27 mouse cellular contexts compared by ENCODE assay signal in genomic region chr11:69230420-69230819, GRCm38 (mm10). TPM values are rescaled to one million over a fixed set of nuclear protein-coding genes. Genes with fewer than 3 reads are reported as not detected.
A peak's percentile ranks its signal among the peaks of the same experiment; 100 is the strongest.
DNase-seq lines count a peak whose midpoint lies in the region; ATAC-seq and TF ChIP-seq lines count a peak whose summit lies in the region.
"Had no signal": no experiment of that assay in that cellular context is flagged by ENCODE, and none has a peak within 500 bp of the region (broad histone marks: within the 10 kb centered on the region; RNA-seq: fewer than 3 reads in every experiment).

No protein-coding gene starts in this region.

- TF ChIP-seq RAD21 in CH12.LX (IDR thresholded peaks at IDR 0.05; ENCODE audit: low read depth, low read length) = peak; percentile 37

- no peak for TF ChIP-seq POLR2A in CH12.LX (IDR thresholded peaks at IDR 0.05; ENCODE audit: low read depth, low read length)

- no peaks in the 10 kb centered on the region for H3K9me3 ChIP-seq in heart, postnatal 0 days (replicated peaks; ENCODE audit: control insufficient read depth, low read length)
- H3K9me3 ChIP-seq in liver, embryonic 14.5 days (ENCODE audit: control insufficient read depth, low read length) = no peaks in the 10 kb centered on the region
- H3K9me3 ChIP-seq in CH12.LX (replicated peaks; ENCODE audit: low read length) = no peaks in the 10 kb centered on the region
- H3K9me3 ChIP-seq: embryonic facial prominence, embryonic 13.5 days; forebrain, embryonic 13.5 days; heart, embryonic 13.5 days; hindbrain, embryonic 12.5 days; limb, embryonic 15.5 days; midbrain, embryonic 13.5 days had no signal

- in situ Hi-C loops in CH12.LX (cut with MboI; ENCODE audit: low pct_ligation_motif_present, low pct_unique_long_range_greater_than_20kb, low sequenced_read_pairs) = loop anchor here (5.0 kb wide), 2 partner anchors 43 to 88 kb away; no protein-coding TSS in a partner anchor

- no peak overlapping the region for H3K27ac ChIP-seq in heart, postnatal 0 days (ENCODE audit: low read depth)
- H3K27ac ChIP-seq in liver, embryonic 14.5 days = no peak overlapping the region
- H3K27ac ChIP-seq in CH12.LX (ENCODE audit: insufficient read depth, low read depth) = no peak overlapping the region
- H3K27ac ChIP-seq: embryonic facial prominence, embryonic 13.5 days; forebrain, embryonic 13.5 days; heart, embryonic 13.5 days; hindbrain, embryonic 12.5 days; limb, embryonic 15.5 days; midbrain, embryonic 13.5 days had no signal

- no peak for DNase-seq in heart, postnatal 0 days (ENCODE audit: low spot score)
- DNase-seq in heart, adult 8-10 months (ENCODE audit: low spot score) = no peak
- no peak for DNase-seq in liver, embryonic 14.5 days (ENCODE audit: low read depth in 3 of 3, low spot score in 3 of 3)
- DNase-seq in liver = no peak
- DNase-seq in CH12.LX (ENCODE audit: extremely low read depth) = no peak
- peak; percentile 20 for DNase-seq in brain, adult 2 months (ENCODE audit: low read depth, low spot score)
- no peak for DNase-seq in embryo, embryonic 10.5 days (ENCODE audit: low spot score)
- DNase-seq in cerebellum, adult 18-20 months = no peak
- DNase-seq: adrenal gland, postnatal 14 days; cerebellum, postnatal 10 days; embryo, embryonic 11 days; kidney, postnatal 36 days; left cerebral cortex, postnatal 4 days; lung, adult 18-20 months; lung, postnatal 14 days; thymus, postnatal 36 days had no signal

- peak; percentile 41 for TF ChIP-seq CTCF in heart, postnatal 0 days (IDR thresholded peaks at IDR 0.05; ENCODE audit: low read depth)
- peak; percentile 14; the same call in 1 of the 2 replicates for TF ChIP-seq CTCF in liver, embryonic 14.5 days (IDR thresholded peaks at IDR 0.05; ENCODE audit: low read depth)
- peak in 1 of 2 experiments; percentile 59; a peak in 2 of 4 replicates for TF ChIP-seq CTCF in CH12.LX (conservative IDR thresholded peaks at IDR 0.05 in 1 of 2, IDR thresholded peaks at IDR 0.05 in 1 of 2; ENCODE audit: low read depth in 2 of 2, low read length in 2 of 2)

- no peak overlapping the region for H3K4me2 ChIP-seq in heart, postnatal 0 days (ENCODE audit: low read depth, low read length)
- no peak overlapping the region for H3K4me2 ChIP-seq in liver, embryonic 14.5 days (ENCODE audit: low read depth)
- no peak overlapping the region for H3K4me2 ChIP-seq in CH12.LX (ENCODE audit: insufficient read depth, low read depth, poor library complexity, severe bottlenecking)
- H3K4me2 ChIP-seq: embryonic facial prominence, embryonic 13.5 days; forebrain, embryonic 13.5 days; heart, embryonic 13.5 days; hindbrain, embryonic 12.5 days; limb, embryonic 15.5 days; midbrain, embryonic 13.5 days had no signal

- H3K36me3 ChIP-seq in heart, postnatal 0 days (replicated peaks; ENCODE audit: control insufficient read depth, insufficient read depth, low read length) = no peaks in the 10 kb centered on the region
- H3K36me3 ChIP-seq in liver, embryonic 14.5 days (replicated peaks; ENCODE audit: control insufficient read depth, insufficient read depth, low read depth) = no peaks in the 10 kb centered on the region
- no peaks in the 10 kb centered on the region for H3K36me3 ChIP-seq in CH12.LX (replicated peaks in 1 of 2; ENCODE audit: control insufficient read depth in 1 of 2, insufficient read depth in 1 of 2, low read length in 1 of 2)
- H3K36me3 ChIP-seq: embryonic facial prominence, embryonic 13.5 days; heart, embryonic 13.5 days; hindbrain, embryonic 12.5 days; limb, embryonic 15.5 days; midbrain, embryonic 13.5 days had no signal

- ATAC-seq in heart, postnatal 0 days (ENCODE audit: insufficient read depth, low read depth) = no peak
- no peak for ATAC-seq in liver, embryonic 14.5 days (ENCODE audit: insufficient read depth)
- ATAC-seq: forebrain, embryonic 13.5 days; midbrain, embryonic 13.5 days had no signal

- peaks cover 22% of the 10 kb centered on the region for H3K27me3 ChIP-seq in heart, postnatal 0 days (ENCODE audit: control insufficient read depth, insufficient read depth, low read length)
- peaks cover 10% of the 10 kb centered on the region for H3K27me3 ChIP-seq in liver, embryonic 14.5 days (ENCODE audit: control insufficient read depth, insufficient read depth, low read length)
- peaks cover 75% of the 10 kb centered on the region for H3K27me3 ChIP-seq in CH12.LX (replicated peaks)

- TF ChIP-seq EP300 in heart, postnatal 0 days (IDR thresholded peaks at IDR 0.05; ENCODE audit: low read depth) = no peak
- no peak for TF ChIP-seq EP300 in liver, embryonic 14.5 days (IDR thresholded peaks at IDR 0.05; ENCODE audit: low read depth)
- no peak for TF ChIP-seq EP300 in CH12.LX (IDR thresholded peaks at IDR 0.05; ENCODE audit: low read length)

- H3K79me2 ChIP-seq in CH12.LX (replicated peaks; ENCODE audit: control insufficient read depth, extremely low read depth, insufficient read depth, poor library complexity, severe bottlenecking) = no peaks in the 10 kb centered on the region

- no peak overlapping the region for H3K9ac ChIP-seq in heart, postnatal 0 days (replicated peaks; ENCODE audit: low read depth, low read length)
- H3K9ac ChIP-seq in liver, embryonic 14.5 days (replicated peaks) = no peak overlapping the region
- no peak overlapping the region for H3K9ac ChIP-seq in CH12.LX (ENCODE audit: insufficient read depth, low read depth)
- H3K9ac ChIP-seq: embryonic facial prominence, embryonic 13.5 days; forebrain, embryonic 13.5 days; heart, embryonic 13.5 days; hindbrain, embryonic 12.5 days; limb, embryonic 15.5 days; midbrain, embryonic 13.5 days had no signal

- H3K4me1 ChIP-seq in heart, postnatal 0 days (ENCODE audit: control insufficient read depth, insufficient read depth) = peaks cover 6% of the 10 kb centered on the region; the same call in 1 of the 2 replicates
- peaks cover 0 to 4% of the 10 kb centered on the region in 2 experiments; a peak in 2 of 4 replicates for H3K4me1 ChIP-seq in liver, embryonic 14.5 days (replicated peaks; ENCODE audit: control insufficient read depth in 2 of 2, insufficient read depth in 2 of 2, low read length in 1 of 2)
- H3K4me1 ChIP-seq in CH12.LX (ENCODE audit: control insufficient read depth in 1 of 2, insufficient read depth in 2 of 2) = 0 out of 4 replicates have a peak, but pooled peaks cover 2 to 9% of the 10 kb centered on the region in 2 experiments

- dilution Hi-C loops in CH12.LX (cut with MboI; ENCODE audit: extremely low pct_ligation_motif_present, extremely low pct_unique_long_range_greater_than_20kb, low sequenced_read_pairs) = no loop called here

- WGBS in heart, postnatal 0 days = 64% methylated on average over 4 of the region's 4 CpGs
- WGBS in liver, embryonic 14.5 days (ENCODE audit: insufficient replicate concordance) = 62% methylated on average over 4 of the region's 4 CpGs

- H3K4me3 ChIP-seq in heart, postnatal 0 days (ENCODE audit: low read depth, low read length) = no peak overlapping the region
- no peak overlapping the region for H3K4me3 ChIP-seq in liver, embryonic 14.5 days (ENCODE audit: insufficient read depth in 1 of 2, low read depth in 2 of 2, low read length in 2 of 2)
- H3K4me3 ChIP-seq in CH12.LX (replicated peaks in 1 of 3; ENCODE audit: low read depth in 2 of 3, low read length in 2 of 3, poor library complexity in 1 of 3) = no peak overlapping the region
- H3K4me3 ChIP-seq: embryonic facial prominence, embryonic 13.5 days; erythroblast, embryonic 14.5 days; forebrain, embryonic 13.5 days; heart, embryonic 13.5 days; hindbrain, embryonic 12.5 days; limb, embryonic 15.5 days; midbrain, embryonic 13.5 days; myocyte had no signal

TF ChIP-seq in CH12.LX, 34 proteins besides CTCF, POLR2A, EP300 and RAD21:
- TF ChIP-seq ZKSCAN1 (IDR thresholded peaks at IDR 0.05; ENCODE audit: borderline replicate concordance, low read depth, low read length) (peak; percentile 91), SMC3 (IDR thresholded peaks at IDR 0.05; ENCODE audit: low read depth, low read length) (peak; percentile 41), ELF1 (IDR thresholded peaks at IDR 0.05; ENCODE audit: low read depth, low read length) (no peak)

RNA-seq across cellular contexts. Expression of gene Gucy2e, which starts 6.4 kb away (rescaled TPM):
- 0.27 TPM in 1 of 2 replicates, not detected in the other for total RNA-seq in heart, postnatal 0 days (2014; rRNA removed; ENCODE audit: low replicate concordance)
- polyA plus RNA-seq in heart, postnatal 0 days (2015; fragmentation: Nextera tagmentation; extraction: Ambion mirVana) = 0.07 and 0.15 TPM in 2 replicates
- 1 to 10 TPM; 1.7 to 2.5 (median 2.1) TPM for total RNA-seq in heart, adult 8-10 months (2022)
- not detected in 2 replicates for polyA plus RNA-seq in liver, embryonic 14.5 days (2012; rRNA removed)
- polyA plus RNA-seq in liver, embryonic 14.5 days (2014; fragmentation: Nextera tagmentation; extraction: Ambion mirVana) = not detected in 2 replicates
- total RNA-seq in CH12.LX (2012; rRNA removed) (not detected in 2 replicates), CH12.LX (2014; rRNA removed) (0.03 TPM in 1 of 2 replicates, not detected in the other)
- polyA plus RNA-seq in CH12.LX (2012; ENCODE audit: insufficient read length, low read depth) = not detected in 2 replicates
- total RNA-seq: adrenal gland, postnatal 14 days; gastrocnemius, adult 8-10 months; granulocyte monocyte progenitor cell, adult 5-6 weeks had no signal
- polyA plus RNA-seq: erythroblast, embryonic 14.5 days; myocyte had no signal

RNA-seq across cellular contexts. Expression of gene Alox8, which starts 32.8 kb away (rescaled TPM):
- 3.0 and 3.7 TPM in 2 replicates for total RNA-seq in heart, postnatal 0 days (2014; rRNA removed; ENCODE audit: low replicate concordance)
- 0.86 and 2.5 TPM in 2 replicates for polyA plus RNA-seq in heart, postnatal 0 days (2015; fragmentation: Nextera tagmentation; extraction: Ambion mirVana)
- 1 to 10 TPM in 3 of 4 experiments, under 1 TPM in 1; 0.89 to 1.8 (median 1.2) TPM for total RNA-seq in heart, adult 8-10 months (2022)
- 0.01 and 0.03 TPM in 2 replicates for polyA plus RNA-seq in liver, embryonic 14.5 days (2012; rRNA removed)
- polyA plus RNA-seq in liver, embryonic 14.5 days (2014; fragmentation: Nextera tagmentation; extraction: Ambion mirVana) = not detected in 2 replicates
- total RNA-seq in CH12.LX (2012; rRNA removed) = 0.30 and 0.50 TPM in 2 replicates
- total RNA-seq in CH12.LX (2014; rRNA removed) = not detected in 2 replicates
- polyA plus RNA-seq in CH12.LX (2012; ENCODE audit: insufficient read length, low read depth) = 0.10 TPM in 1 of 2 replicates, not detected in the other
- total RNA-seq: adrenal gland, postnatal 14 days; gastrocnemius, adult 8-10 months; granulocyte monocyte progenitor cell, adult 5-6 weeks had no signal
- polyA plus RNA-seq: erythroblast, embryonic 14.5 days; forebrain, embryonic 13.5 days; myocyte; stomach, embryonic 14.5 days had no signal
